Mouse (Mus musculus) spleen, adult 2 months (tissue): ENCODE results near the gene Rprml.

Experiments
- CTCF ChIP-seq: fragments of 200-500 bp; IDR thresholded peaks from 2 replicates; pipeline ENCODE4 v1.5.1; 2011; ENCODE audit warnings: mild to moderate bottlenecking, inconsistent platforms; ENCODE audit not compliant: insufficient read depth, insufficient read length, insufficient replicate concordance; ENCODE audit errors: extremely low read depth
- POLR2A ChIP-seq: fragments of 200-500 bp; IDR thresholded peaks from 2 replicates; pipeline ENCODE4 v1.6.1; 2011; ENCODE audit warnings: low read depth, low read length, inconsistent platforms

DNA sequence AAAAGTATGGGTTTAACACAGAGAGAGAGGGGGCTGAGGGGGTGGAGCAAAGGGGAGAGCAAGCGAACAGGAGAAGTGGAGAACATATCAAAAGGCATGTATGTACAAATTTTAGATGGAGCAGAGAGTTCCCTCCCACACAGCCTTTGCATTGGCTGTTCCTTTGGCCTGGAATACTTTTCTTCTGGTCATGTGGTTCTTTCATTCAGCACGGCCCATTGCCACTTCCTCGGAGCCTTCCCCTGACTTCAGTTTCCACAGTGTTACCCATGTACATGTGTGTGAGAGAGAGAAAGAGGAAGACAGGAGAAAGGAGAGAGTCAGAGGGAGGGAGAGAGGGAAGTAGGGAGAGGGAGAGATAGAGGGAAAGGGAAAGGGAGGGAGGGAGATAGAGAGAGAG, 13.9 kb upstream of the Rprml start:
- no peak for TF ChIP-seq CTCF
- TF ChIP-seq POLR2A, result no peak
